Mouse (Mus musculus) midbrain, postnatal 0 days (tissue): ENCODE results near the gene Eif4g3. TPM values are rescaled to one million over a fixed set of nuclear protein-coding genes. Genes with fewer than 3 reads are reported as not detected.

Experiments used
- ATAC-seq: fragments of 200-750 bp; cut with Nextera tagmentation; 2 replicates; pipeline ENCODE4 v1.8.0; 2017; ENCODE audit warnings: moderate number of reproducible peaks, mild to moderate bottlenecking, moderate TSS enrichment, moderate library complexity; ENCODE audit not compliant: low FRiP score
- DNase-seq: peaks from one replicate; pipeline ENCODE4 v3.0.0-alpha.2; 2015; ENCODE audit warnings: low spot score
- H3K27ac ChIP-seq: fragments of 300-500 bp; sonication (generic); 2 replicates; pipeline ENCODE4 v1.5.1; 2014; ENCODE audit warnings: low read depth, mild to moderate bottlenecking, low read length, mixed read lengths
- H3K27me3 ChIP-seq: fragments of 300-500 bp; sonication (generic); 2 replicates; pipeline ENCODE4 v1.6.1; 2014; ENCODE audit warnings: low read length, control low read depth, mixed read lengths; ENCODE audit not compliant: insufficient read depth
- H3K36me3 ChIP-seq: fragments of 300-500 bp; sonication (generic); 2 replicates; pipeline ENCODE4 v1.6.1; 2014; ENCODE audit warnings: low read length, control low read depth, mixed read lengths; ENCODE audit not compliant: insufficient read depth
- H3K4me1 ChIP-seq: fragments of 300-500 bp; sonication (generic); 2 replicates; pipeline ENCODE4 v1.6.1; 2014; ENCODE audit warnings: mild to moderate bottlenecking, control low read depth, antibody characterized with exemption, low read length, mixed read lengths; ENCODE audit not compliant: insufficient read depth
- H3K4me2 ChIP-seq: fragments of 300-500 bp; sonication (generic); 2 replicates; pipeline ENCODE4 v1.6.1; 2014; ENCODE audit warnings: low read depth, mild to moderate bottlenecking, low read length, mixed read lengths; ENCODE audit not compliant: poor library complexity, severe bottlenecking
- H3K4me3 ChIP-seq: fragments of 300-500 bp; sonication (generic); 2 replicates; pipeline ENCODE4 v1.5.1; 2014; ENCODE audit warnings: low read depth, mild to moderate bottlenecking, low read length, moderate library complexity
- H3K9ac ChIP-seq: fragments of 300-500 bp; sonication (generic); replicated peaks from 2 replicates; pipeline ENCODE4 v1.6.1; 2014; ENCODE audit warnings: mild to moderate bottlenecking, low read length, moderate library complexity, mixed read lengths; ENCODE audit not compliant: poor library complexity, severe bottlenecking
- H3K9me3 ChIP-seq: fragments of 300-500 bp; sonication (generic); 2 replicates; pipeline ENCODE4 v1.6.1; 2016; ENCODE audit warnings: low read length, control low read depth
- CTCF ChIP-seq: IDR thresholded peaks from 2 replicates; pipeline ENCODE4 v1.5.1; 2016; ENCODE audit warnings: antibody characterized with exemption, mild to moderate bottlenecking
- WGBS: fragments of 180-500 bp; shearing (Covaris S2); extraction: QIAGEN DNeasy Blood & Tissue Kit; methylation state at CpG from one replicate; pipeline ENCODE4 v1.1.7; 2014; 5-methylcytosine and 5-hydroxymethylcytosine counted together
- polyA plus RNA-seq: library from polyadenylated mRNA; unstranded; fragments of >200 nt; fragmentation: Nextera tagmentation; extraction: Ambion mirVana; gene quantifications from 2 replicates; pipeline ENCODE4 v1.2.1, GENCODE M21; 2015
- total RNA-seq: library from RNA; depleted of rRNA; stranded (reverse); fragments of >200 nt; gene quantifications from 2 replicates; pipeline ENCODE4 v1.2.3, GENCODE M21; 2014

Gene Eif4g3
- total and polyA plus RNA-seq, 2 experiments from 2014 or later = 42.4 to 92.2 TPM

DNA sequence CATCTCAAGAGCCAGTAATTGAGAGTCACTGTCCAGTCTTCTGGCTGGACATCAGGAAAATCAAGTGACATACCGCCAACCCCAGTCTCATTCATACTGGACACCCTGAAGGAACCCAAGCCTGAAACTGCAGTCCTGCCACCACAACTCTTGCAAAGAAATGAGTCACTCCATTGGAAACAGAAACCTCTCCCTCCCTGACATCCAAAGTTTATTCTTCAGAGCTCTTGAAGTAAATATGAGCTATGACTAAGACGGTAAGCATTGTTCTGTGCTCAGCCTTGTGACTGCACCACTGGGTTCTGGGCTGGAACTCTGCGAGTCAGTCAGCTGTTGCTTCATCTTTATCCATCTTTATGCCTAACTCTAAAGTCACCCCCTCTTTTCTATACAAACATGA lies 221.0 kb downstream of the Eif4g3 start:
- no peak overlapping the region for H3K4me2 ChIP-seq
- H3K4me1 ChIP-seq = peaks cover 7% of the 10 kb centered on the region
- no peaks in the 10 kb centered on the region for H3K27me3 ChIP-seq
- no peak for ATAC-seq
- no peak for TF ChIP-seq CTCF
- WGBS = 93% methylated on average over 3 of the region's 3 CpGs
- peaks cover 12% of the 10 kb centered on the region for H3K36me3 ChIP-seq
- H3K9me3 ChIP-seq = no peaks in the 10 kb centered on the region
- DNase-seq = no peak
- no peak overlapping the region for H3K4me3 ChIP-seq
- H3K9ac ChIP-seq = no peak overlapping the region
- H3K27ac ChIP-seq = no peak overlapping the region

DNA sequence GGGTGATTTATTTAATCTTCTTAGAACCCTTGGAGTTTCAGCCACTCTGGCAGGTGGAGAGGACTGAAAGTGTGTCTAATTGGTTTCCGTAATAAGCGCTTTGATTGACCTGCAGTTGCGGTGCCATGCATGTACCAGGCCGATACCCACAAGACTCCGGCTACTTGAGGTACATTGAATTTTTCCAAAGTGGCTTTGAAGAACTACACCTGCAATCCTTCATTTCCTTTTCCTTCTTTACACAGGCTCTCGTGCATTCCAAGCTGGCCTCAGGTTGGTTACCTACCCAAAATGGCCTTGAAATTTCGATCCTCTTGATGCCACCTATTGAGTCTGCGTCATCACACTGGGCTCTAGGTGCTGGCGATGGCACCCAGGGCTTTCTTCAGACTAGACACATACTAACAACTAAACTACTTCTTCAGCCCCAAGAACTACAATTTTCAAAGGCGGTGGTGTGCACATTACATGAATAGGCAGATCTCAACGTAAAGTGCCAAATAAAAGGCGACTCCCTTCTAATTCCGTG lies 222.9 kb downstream of the Eif4g3 start:
- DNase-seq (peak; percentile 9), ATAC-seq (no peak)
- no peaks in the 10 kb centered on the region; the same call in 1 of the 2 replicates for H3K36me3 ChIP-seq
- H3K27me3 ChIP-seq = no peaks in the 10 kb centered on the region
- H3K4me1 ChIP-seq = peaks cover 7% of the 10 kb centered on the region
- TF ChIP-seq CTCF = no peak
- H3K27ac ChIP-seq = peak overlapping the region; percentile 100
- WGBS = 33% methylated on average over 13 of the region's 13 CpGs
- peak overlapping the region; percentile 78 for H3K4me2 ChIP-seq
- H3K9ac ChIP-seq = peak overlapping the region; percentile 96
- H3K9me3 ChIP-seq = no peaks in the 10 kb centered on the region
- peak overlapping the region; percentile 93 for H3K4me3 ChIP-seq

DNA sequence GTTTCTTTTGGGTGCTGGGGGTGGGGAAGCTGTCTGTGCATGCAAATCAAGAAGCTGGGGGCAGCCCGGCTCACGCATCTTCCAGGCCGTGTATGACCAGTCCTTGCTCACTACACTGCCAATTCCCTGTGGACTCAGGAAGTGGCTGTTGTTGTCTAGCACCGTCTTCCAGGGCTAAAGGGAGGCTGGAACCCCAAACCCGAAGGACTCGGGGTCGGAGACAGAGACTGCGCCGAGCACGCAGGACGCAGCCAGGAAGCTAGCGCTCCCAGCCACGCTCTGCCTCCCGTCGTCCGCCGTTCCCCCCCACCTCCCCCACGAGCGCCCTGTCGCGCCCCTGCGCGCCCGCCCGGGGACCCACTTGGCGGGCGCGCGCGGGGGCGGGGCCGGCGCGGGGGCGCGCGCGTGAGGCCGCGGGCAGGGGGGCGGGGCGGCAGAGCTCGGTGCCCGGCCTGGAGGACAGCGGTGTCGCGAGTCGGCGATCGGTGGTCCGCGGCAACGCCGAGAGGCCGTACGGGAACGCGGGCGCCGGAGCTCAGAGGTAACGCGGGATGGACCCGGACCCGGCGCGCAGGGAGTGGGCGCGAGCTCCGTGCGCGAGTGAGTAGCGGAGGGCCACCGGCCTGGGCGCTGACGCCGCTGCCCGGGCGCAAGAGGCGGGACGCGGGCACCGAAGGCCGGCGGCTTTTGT lies 223.5 kb downstream of the Eif4g3 start, which contains the start of gene Hp1bp3:
Hp1bp3 (plus strand) TSS at position 97 of the 691 bp plus-strand sequence.
- TF ChIP-seq CTCF = no peak
- peak within 1 kb of the TSS; percentile 78 for H3K4me2 ChIP-seq
- 1% methylated on average over 61 of the region's 84 CpGs for WGBS
- DNase-seq (peak; percentile 86), ATAC-seq (peak; percentile 74)
- peaks cover 7% of the 10 kb centered on the region for H3K4me1 ChIP-seq
- H3K9ac ChIP-seq = peak within 1 kb of the TSS; percentile 96
- peak within 1 kb of the TSS; percentile 100 for H3K27ac ChIP-seq
- H3K4me3 ChIP-seq = peak within 1 kb of the TSS; percentile 93
- H3K36me3 ChIP-seq = no peaks in the 10 kb centered on the region
- no peaks in the 10 kb centered on the region for H3K27me3 ChIP-seq
- H3K9me3 ChIP-seq = no peaks in the 10 kb centered on the region

DNA sequence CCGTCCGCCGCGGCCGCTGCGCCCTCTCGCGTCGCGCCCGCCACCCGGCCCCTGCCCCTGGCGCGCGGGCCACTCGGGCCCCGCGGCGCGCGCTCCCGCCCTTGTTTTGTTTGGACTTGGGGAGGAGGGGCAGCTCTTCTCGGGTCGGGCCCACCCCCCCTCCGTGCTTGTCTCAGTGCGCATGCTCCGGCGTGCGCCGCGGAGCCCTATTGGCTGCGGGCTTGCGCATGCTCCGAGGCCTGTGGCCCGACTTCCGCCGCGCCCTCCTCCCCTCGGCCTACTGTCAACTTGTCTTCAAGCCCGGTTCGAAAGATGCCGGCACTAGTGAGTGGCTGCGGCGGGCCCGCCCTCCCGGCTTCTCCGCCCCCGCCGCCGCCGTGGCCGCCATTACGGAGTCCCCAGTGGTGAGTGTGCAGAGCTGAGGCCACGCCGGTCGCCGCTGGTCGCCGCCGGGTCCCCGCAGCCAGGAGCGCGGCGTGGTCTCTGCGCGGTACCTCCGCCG lies 224.1 kb downstream of the Eif4g3 start:
- ATAC-seq = peak; percentile 97
- H3K4me3 ChIP-seq = peak overlapping the region; percentile 93
- peak overlapping the region; percentile 96 for H3K9ac ChIP-seq
- H3K36me3 ChIP-seq = no peaks in the 10 kb centered on the region; the same call in 1 of the 2 replicates
- under 1% methylated on average over 36 of the region's 68 CpGs for WGBS
- H3K27me3 ChIP-seq = no peaks in the 10 kb centered on the region
- no peak for TF ChIP-seq CTCF
- H3K9me3 ChIP-seq = no peaks in the 10 kb centered on the region
- H3K4me1 ChIP-seq = peaks cover 7% of the 10 kb centered on the region
- peak; percentile 98 for DNase-seq
- H3K4me2 ChIP-seq = peak overlapping the region; percentile 78
- peak overlapping the region; percentile 100 for H3K27ac ChIP-seq

DNA sequence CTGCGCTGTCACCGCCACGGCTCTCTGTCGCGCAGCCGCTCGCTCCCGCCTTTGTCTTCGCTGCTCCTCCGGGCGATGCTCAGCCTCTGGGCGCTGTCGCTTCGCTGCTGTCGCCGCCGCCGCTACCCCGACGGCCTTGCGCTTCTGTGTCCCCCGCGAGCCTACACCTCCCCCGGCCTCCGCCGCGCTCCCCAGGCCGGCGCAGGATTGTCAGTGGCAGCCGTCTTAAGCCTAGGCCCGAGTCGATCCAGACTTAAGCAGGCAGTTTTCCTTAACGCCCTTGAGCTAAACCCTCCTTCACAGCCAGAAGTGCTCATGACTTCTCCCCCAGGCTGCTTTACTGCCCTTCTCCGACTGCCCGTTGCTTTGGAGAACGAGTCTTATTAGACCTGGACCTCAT lies 224.6 kb downstream of the Eif4g3 start:
- Histone ChIP-seq H3K27ac (peak overlapping the region; percentile 100), H3K9ac (peak overlapping the region; percentile 96), H3K4me1 (peaks cover 7% of the 10 kb centered on the region), H3K4me2 (peak overlapping the region; percentile 78), H3K4me3 (peak overlapping the region; percentile 93), H3K9me3 (no peaks in the 10 kb centered on the region), H3K36me3 (peaks cover 4% of the 10 kb centered on the region), H3K27me3 (no peaks in the 10 kb centered on the region)
- DNase-seq = peak; percentile 13
- ATAC-seq = 0 out of 2 replicates have a peak, but pooled peaks have one; percentile 13
- under 1% methylated on average over 36 of the region's 36 CpGs for WGBS
- no peak for TF ChIP-seq CTCF
